Comparison of ENCODE assay signal across 16 mouse cellular contexts in the genomic region with DNA sequence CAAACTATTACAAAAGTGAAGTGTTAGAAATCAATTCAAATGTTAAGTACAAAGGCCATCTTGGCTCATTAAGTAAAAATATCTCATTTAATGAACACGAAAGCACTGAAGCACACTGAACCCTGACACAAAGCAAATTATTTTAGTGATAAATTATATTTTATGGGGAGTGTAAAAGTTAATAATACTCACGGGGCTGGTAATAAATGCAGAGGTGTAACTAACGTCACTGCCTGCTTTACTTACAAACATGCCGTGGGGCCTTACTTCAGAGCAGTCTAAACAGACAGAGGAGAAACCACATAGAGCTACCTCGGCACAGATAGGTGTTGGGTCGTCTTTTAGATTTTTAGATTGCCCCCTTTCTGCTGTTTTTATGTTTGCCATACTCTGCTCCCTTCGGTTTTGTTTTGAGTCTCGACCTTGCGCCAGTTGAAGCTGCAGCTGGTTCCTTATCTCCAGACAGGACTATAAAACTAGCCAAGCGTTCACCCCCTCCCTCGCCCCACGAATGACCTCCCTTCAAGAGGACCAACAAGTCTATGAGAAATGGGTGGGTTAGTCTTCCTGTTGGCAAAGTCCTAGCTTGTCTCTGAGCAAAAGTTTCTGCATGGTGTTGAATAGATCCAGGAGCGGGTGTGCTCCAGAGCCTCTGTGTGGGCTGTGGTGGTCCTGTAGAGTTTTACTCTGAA.
DNase-seq lines count a peak whose midpoint lies in the region; ATAC-seq lines count a peak whose summit lies in the region.
"Had no signal": no experiment of that assay in that cellular context is flagged by ENCODE, and none has a peak within 500 bp of the region (broad histone marks: within the 10 kb centered on the region; RNA-seq: fewer than 3 reads in every experiment).

No protein-coding gene starts in this region.

- H3K27me3 ChIP-seq in intestine, embryonic 14.5 days (replicated peaks; ENCODE audit: control insufficient read depth, insufficient read depth, low read length) = no peaks in the 10 kb centered on the region
- H3K27me3 ChIP-seq in limb, embryonic 13.5 days = peaks cover 9% of the 10 kb centered on the region
- H3K27me3 ChIP-seq: forebrain, embryonic 13.5 days; liver, embryonic 15.5 days; midbrain, embryonic 13.5 days had no signal

- peak; percentile 2 to 3 for DNase-seq in kidney, adult 8-10 months
- DNase-seq in kidney, adult 11 months = no peak
- peak; percentile 71 for DNase-seq in intestine, embryonic 14.5 days (ENCODE audit: low spot score)
- DNase-seq in kidney, adult 9 months = peak; percentile 4
- DNase-seq in right cerebral cortex, postnatal 36 days (ENCODE audit: low spot score in 2 of 2) = no peak
- DNase-seq: gastrocnemius, postnatal 14 days; layer of hippocampus, adult 9-11 months; lung, postnatal 36 days; right cerebral cortex, adult 18-20 months had no signal

- no peak overlapping the region for H3K4me3 ChIP-seq in intestine, embryonic 14.5 days (ENCODE audit: low read depth, low read length)
- no peak overlapping the region for H3K4me3 ChIP-seq in limb, embryonic 13.5 days
- H3K4me3 ChIP-seq: forebrain, embryonic 13.5 days; liver, embryonic 15.5 days; midbrain, embryonic 13.5 days had no signal

- no peak overlapping the region for H3K9ac ChIP-seq in intestine, embryonic 14.5 days (ENCODE audit: low read length)
- no peak overlapping the region for H3K9ac ChIP-seq in limb, embryonic 13.5 days
- H3K9ac ChIP-seq: forebrain, embryonic 13.5 days; liver, embryonic 15.5 days; midbrain, embryonic 13.5 days had no signal

- 0 out of 2 replicates have a peak, but pooled peaks cover 5% of the 10 kb centered on the region for H3K4me1 ChIP-seq in intestine, embryonic 14.5 days (replicated peaks; ENCODE audit: control insufficient read depth, insufficient read depth, low read length)
- peaks cover 7% of the 10 kb centered on the region; the same call in 1 of the 2 replicates for H3K4me1 ChIP-seq in limb, embryonic 13.5 days
- H3K4me1 ChIP-seq: forebrain, embryonic 13.5 days; liver, embryonic 15.5 days; midbrain, embryonic 13.5 days had no signal

- H3K36me3 ChIP-seq in intestine, embryonic 14.5 days (ENCODE audit: control insufficient read depth, insufficient read depth, low read length) = no peaks in the 10 kb centered on the region
- no peaks in the 10 kb centered on the region for H3K36me3 ChIP-seq in limb, embryonic 13.5 days
- H3K36me3 ChIP-seq: liver, embryonic 15.5 days; midbrain, embryonic 13.5 days had no signal

- peak overlapping the region; percentile 57; the same call in 1 of the 2 replicates for H3K27ac ChIP-seq in intestine, embryonic 14.5 days (ENCODE audit: low read depth)
- no peak overlapping the region for H3K27ac ChIP-seq in limb, embryonic 13.5 days
- H3K27ac ChIP-seq: forebrain, embryonic 13.5 days; hindbrain, postnatal 0 days; liver, embryonic 15.5 days; midbrain, embryonic 13.5 days had no signal

- no peaks in the 10 kb centered on the region for H3K9me3 ChIP-seq in intestine, embryonic 14.5 days (ENCODE audit: control insufficient read depth, low read length)
- no peaks in the 10 kb centered on the region for H3K9me3 ChIP-seq in limb, embryonic 13.5 days
- H3K9me3 ChIP-seq: forebrain, embryonic 13.5 days; liver, embryonic 15.5 days; midbrain, embryonic 13.5 days had no signal

- H3K4me2 ChIP-seq in intestine, embryonic 14.5 days (ENCODE audit: low read length) = peak overlapping the region; percentile 32
- H3K4me2 ChIP-seq in limb, embryonic 13.5 days (replicated peaks) = peak overlapping the region; percentile 7; the same call in 1 of the 2 replicates
- H3K4me2 ChIP-seq: forebrain, embryonic 13.5 days; liver, embryonic 15.5 days; midbrain, embryonic 13.5 days had no signal

- peak; percentile 79 for ATAC-seq in intestine, embryonic 14.5 days (replicated peaks; ENCODE audit: low FRiP score, low TSS enrichment, low read depth)
- ATAC-seq in limb, embryonic 13.5 days (ENCODE audit: low FRiP score, low read depth) = no peak
- ATAC-seq in inflammation-experienced regulatory T-cells, adult 6 months = no peak
- no peak for ATAC-seq in erythroblast, adult 5-6 weeks (replicated peaks; ENCODE audit: low FRiP score, poor library complexity, severe bottlenecking)
- ATAC-seq: forebrain, embryonic 13.5 days; hindbrain, postnatal 0 days; midbrain, embryonic 13.5 days had no signal

- WGBS in intestine, embryonic 14.5 days = 26% methylated on average over 13 of the region's 13 CpGs
- 13% methylated on average over 13 of the region's 13 CpGs for WGBS in limb, embryonic 13.5 days

Comparison
In these comparisons a context has a peak if more than half of its experiments do, and no peak if none do; other contexts are left out.
1. DNase-seq: peak in kidney, adult 8-10 months (2 of 2), intestine, embryonic 14.5 days (single experiment) and kidney, adult 9 months (single experiment); none in kidney, adult 11 months (single experiment) and right cerebral cortex, postnatal 36 days (0 of 2).